Mouse (Mus musculus) bone marrow macrophage, adult 2 months (primary cell): ENCODE data around the gene Smg9. TPM values are rescaled to one million over a fixed set of nuclear protein-coding genes. Genes with fewer than 3 reads are reported as not detected.
A peak's percentile ranks its signal among the peaks of the same experiment; 100 is the strongest.
"Not testable (repeated sequence)": the region's sequence is repeated elsewhere in the genome, so short reads cannot be mapped to it uniquely, and the experiment has no call there.

Experiments
- H3K27ac ChIP-seq: 2 replicates; pipeline ENCODE4 v1.5.1; 2012; ENCODE audit warnings: low read depth, low read length; ENCODE audit not compliant: insufficient read depth
- H3K4me1 ChIP-seq: 2 replicates; pipeline ENCODE4 v1.6.1; 2012; ENCODE audit warnings: low read length; ENCODE audit not compliant: control insufficient read depth, insufficient read depth
- H3K4me3 ChIP-seq: 2 replicates; pipeline ENCODE4 v1.5.1; 2012; ENCODE audit warnings: mild to moderate bottlenecking, low read length, moderate library complexity; ENCODE audit not compliant: insufficient read depth
- CTCF ChIP-seq: IDR thresholded peaks from 2 replicates; pipeline ENCODE4 v1.5.1; 2012; ENCODE audit warnings: low read depth, mild to moderate bottlenecking, low read length, moderate library complexity
- POLR2A ChIP-seq: IDR thresholded peaks from 2 replicates; pipeline ENCODE4 v1.6.1; 2012; ENCODE audit warnings: mild to moderate bottlenecking, low read depth, low read length, borderline replicate concordance
- polyA plus RNA-seq: library from polyadenylated mRNA; stranded (reverse); fragments of >200 nt; gene quantifications from 2 replicates; pipeline ENCODE4 v1.2.4, GENCODE M21; 2012; ENCODE audit not compliant: missing spikeins, insufficient read depth, insufficient read length

Gene Smg9
- polyA plus RNA-seq, 1 experiment: 36.5 TPM

DNA sequence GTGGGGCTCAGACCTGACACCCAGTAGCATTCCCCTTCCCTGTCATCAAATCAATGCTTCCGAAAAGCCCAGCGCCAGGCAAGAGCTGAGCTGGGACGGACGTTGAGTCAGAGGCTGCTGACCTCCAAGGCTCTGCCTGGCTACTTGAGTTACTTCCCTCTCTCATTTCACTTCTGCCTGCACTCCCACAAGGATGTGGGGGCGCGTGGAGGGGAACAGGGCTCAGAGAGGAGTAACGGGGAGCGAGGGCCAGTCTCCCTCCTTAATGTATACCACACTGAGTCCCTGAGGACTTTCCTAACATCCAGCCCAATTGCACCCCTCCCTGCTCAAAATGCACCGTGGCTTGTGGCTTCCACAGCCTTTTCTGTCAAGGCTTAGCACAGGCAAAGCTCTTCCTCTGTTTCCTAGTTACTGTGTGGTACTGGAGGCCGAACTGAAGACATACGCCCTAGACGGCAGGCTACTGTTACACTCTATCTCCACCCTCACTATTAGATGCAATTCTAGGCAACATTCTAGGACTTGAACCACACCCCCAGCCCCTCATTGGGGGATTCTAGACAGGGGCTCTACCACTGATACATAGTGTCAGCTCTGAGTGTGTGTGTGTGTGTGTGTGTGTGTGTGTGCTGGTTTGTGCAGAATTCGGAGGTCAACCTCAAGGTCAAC is 9.8 kb upstream of the Smg9 start:
- Histone ChIP-seq H3K4me3 (peak overlapping the region; percentile 16), H3K27ac (peak overlapping the region; percentile 98), H3K4me1 (peaks cover 77% of the 10 kb centered on the region)
- TF ChIP-seq CTCF (no peak), POLR2A (no peak)

DNA sequence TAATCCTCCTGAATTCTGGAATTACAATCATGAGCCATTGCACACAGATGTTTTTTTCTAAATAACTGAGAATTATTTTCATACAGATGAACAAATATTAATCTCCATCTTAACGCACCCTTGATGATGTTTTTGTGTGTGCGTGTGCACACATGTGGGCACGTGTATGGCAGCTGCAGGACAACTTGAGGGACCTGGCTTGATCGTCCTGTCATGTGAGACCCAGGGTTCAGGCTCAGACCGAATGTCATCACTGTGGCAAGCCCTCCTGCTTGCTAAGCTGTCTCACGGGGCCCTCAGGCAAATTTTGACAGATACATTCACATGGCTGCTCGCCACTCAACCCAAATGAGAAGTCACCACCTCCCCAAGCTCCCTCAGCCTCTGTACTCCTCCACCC is 8.9 kb upstream of the Smg9 start:
- TF ChIP-seq CTCF (no peak), POLR2A (no peak)
- H3K4me3 ChIP-seq: peak overlapping the region; percentile 36
- H3K27ac ChIP-seq: peak overlapping the region; percentile 98
- peaks cover 77% of the 10 kb centered on the region for H3K4me1 ChIP-seq

DNA sequence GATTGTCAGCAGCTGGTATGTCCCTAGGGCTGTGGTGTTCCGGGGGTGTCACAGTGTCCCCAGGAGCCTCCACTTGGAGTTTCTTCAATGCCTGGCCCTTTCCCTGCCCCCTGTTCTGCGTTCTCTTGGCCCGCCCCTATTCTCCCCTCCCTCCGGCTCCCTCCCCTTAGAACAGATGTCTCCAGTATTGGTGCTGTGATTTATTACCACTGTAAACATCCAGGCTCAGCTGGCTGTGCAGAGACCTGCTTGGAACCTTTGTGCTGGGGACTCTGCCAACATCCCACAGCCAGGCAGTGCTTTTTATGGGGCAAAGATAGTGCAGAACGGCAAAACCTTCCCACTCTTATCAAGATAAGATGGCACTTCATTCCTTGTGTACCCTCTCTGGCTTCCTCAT is 8.3 kb upstream of the Smg9 start:
- TF ChIP-seq POLR2A: no peak
- TF ChIP-seq CTCF: no peak
- Histone ChIP-seq H3K27ac (peak overlapping the region; percentile 86), H3K4me3 (peak overlapping the region; percentile 37), H3K4me1 (peaks cover 76% of the 10 kb centered on the region)

DNA sequence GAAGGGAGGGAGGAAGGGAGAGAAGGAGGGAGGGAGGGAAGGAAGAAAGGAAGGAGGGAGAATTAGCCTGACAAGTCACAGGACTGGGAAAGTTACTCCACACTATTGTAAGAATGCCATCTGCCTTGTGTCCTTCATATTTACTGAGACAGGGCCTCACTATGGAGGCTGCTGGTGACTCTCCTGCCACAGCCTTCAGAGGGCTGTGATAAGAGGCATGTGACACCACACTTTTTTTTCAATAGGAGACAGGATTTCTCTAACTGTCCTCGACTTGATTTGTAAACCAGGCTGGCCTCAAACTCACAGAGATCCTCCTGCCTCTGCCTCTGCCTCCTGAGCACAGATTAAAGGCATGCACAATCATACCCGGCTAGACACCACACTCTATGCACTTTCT is 7.7 kb upstream of the Smg9 start:
- TF ChIP-seq POLR2A: no peak
- TF ChIP-seq CTCF: no peak
- Histone ChIP-seq H3K4me3 (peak overlapping the region; percentile 37; the same call in 1 of the 2 replicates), H3K27ac (peak overlapping the region; percentile 86), H3K4me1 (peaks cover 73% of the 10 kb centered on the region)

DNA sequence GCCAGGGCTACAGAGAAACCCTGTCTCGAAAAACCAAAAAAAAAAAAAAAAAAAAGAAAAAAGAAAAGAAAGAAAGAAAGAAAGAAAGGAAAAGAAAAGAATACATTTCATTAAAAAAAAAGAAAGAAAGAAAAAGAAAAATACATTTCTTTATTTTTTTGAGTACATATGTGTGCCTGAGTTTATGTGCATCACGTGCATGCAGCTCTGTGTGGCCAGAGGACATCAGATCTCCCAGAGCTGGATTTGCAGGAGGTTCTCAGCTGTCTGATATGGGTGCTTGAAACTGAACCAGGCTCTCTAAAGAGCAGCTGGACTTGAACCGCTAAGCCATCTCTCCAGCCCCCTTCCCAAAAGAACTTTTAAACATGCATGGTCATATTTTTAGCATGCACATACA is 5.4 kb upstream of the Smg9 start:
- H3K4me1 ChIP-seq: peaks cover 57% of the 10 kb centered on the region
- H3K4me3 ChIP-seq: peak overlapping the region; percentile 54
- peak overlapping the region; percentile 87 for H3K27ac ChIP-seq
- no peak for TF ChIP-seq CTCF
- no peak for TF ChIP-seq POLR2A

DNA sequence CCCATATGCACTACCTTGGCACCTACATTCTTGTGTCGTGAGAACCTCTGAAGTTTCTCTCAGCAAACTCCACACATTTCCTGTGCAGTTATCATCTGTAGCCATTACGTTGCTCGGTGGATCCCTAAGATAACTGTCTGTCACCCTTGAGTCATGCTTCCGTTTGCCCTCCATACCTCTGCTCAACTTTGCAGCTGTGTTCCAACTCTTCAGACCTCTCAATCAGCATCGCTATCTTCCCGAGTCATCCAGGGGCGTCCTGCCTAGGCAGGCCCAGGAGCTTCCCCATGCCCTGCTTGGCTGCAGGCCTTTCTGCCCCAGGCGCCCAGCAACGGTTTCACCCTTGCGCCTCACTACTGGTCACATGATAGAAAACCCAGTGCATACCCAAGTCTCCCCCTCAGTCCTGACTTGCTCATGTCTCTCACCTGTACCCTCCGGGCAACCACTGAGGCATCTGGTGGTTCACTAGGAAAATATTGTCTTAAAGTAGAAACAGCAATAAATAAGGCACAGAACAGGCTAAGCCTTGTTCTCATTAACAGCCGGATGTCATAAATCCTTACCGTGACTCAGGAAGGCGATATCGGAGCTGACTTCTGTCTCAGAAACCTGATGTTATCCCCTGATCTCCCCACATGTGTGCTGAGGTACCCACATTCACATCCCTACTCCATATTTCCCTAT is 4.8 kb upstream of the Smg9 start:
- TF ChIP-seq CTCF (no peak), POLR2A (no peak)
- peaks cover 55% of the 10 kb centered on the region for H3K4me1 ChIP-seq
- H3K4me3 ChIP-seq: peak overlapping the region; percentile 54
- peak overlapping the region; percentile 87 for H3K27ac ChIP-seq

DNA sequence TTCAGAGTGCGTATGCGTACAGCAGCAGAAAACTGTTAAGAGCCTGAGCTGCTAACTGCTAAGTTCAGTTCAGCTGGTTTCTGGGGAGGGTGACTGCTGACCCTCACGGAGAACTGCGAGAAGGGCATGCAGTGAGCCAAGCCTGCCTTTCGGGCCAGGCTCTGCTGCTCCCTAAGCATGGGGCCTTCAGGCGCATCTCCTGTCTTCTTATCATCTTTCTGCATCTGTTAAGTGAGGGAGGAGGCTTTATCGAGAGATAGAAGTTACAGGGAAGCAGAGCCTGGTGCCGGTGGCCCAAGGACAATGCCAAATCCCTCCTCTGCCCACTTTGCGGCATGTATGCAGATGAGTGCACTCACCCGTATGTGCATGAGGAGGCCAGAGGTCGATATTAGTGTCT is 2.6 kb upstream of the Smg9 start:
- peaks cover 47% of the 10 kb centered on the region for H3K4me1 ChIP-seq

DNA sequence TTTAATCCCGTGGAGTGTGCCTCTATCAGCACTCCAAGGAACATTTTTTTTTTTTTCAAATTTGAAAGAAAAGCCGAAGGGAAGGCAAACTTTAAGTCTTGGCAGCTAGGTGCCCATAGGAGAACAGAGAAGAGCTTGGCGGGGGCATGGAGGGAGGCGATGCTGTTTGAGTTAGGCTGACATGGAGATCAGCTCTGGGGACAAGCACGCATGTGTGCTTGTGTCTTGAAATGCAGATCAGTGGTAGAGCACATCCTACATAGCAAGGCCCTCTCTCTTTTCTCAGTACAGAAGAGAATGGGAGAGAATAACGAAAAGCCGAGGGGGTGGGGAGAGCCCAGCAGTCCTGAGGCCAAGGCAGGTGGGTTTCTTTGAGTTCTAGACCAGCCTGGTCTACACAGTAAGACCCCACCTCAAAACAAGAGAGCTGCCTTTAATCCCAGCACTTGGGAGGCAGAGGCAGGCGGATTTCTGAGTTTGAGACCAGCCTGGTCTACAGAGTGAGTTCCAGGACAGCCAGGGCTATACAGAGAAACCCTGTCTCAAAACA is 980 bp upstream of the Smg9 start:
- peak overlapping the region; percentile 90 for H3K27ac ChIP-seq
- peak overlapping the region; percentile 75 for H3K4me3 ChIP-seq
- H3K4me1 ChIP-seq: peaks cover 33% of the 10 kb centered on the region
- TF ChIP-seq CTCF: no peak
- TF ChIP-seq POLR2A: no peak

More for the DNA sequence above, 2.6 kb upstream of the Smg9 start:
- H3K4me3 ChIP-seq: no peak overlapping the region
- TF ChIP-seq CTCF (no peak), POLR2A (no peak)
- no peak overlapping the region for H3K27ac ChIP-seq

DNA sequence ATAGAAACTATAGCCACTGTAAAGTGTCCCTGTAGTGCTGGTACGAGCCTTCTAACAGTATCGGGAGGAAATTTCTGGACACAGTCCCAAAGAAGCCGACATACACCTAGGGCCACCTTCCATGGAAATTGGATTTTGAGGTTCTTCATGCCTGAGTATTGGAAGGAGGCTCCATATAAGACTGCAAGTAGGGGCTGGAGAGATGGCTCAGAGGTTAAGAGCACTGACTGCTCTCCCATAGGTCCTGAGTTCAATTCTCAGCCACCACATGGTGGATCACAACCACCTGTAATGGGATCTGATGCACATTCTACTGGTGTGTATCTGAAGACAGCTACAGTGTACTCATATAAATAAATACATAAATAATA is 648 bp downstream of the Smg9 start:
- TF ChIP-seq CTCF: no peak
- TF ChIP-seq POLR2A: no peak
- Histone ChIP-seq H3K27ac (peak overlapping the region; percentile 64), H3K4me3 (peak overlapping the region; percentile 65), H3K4me1 (peaks cover 26% of the 10 kb centered on the region)

DNA sequence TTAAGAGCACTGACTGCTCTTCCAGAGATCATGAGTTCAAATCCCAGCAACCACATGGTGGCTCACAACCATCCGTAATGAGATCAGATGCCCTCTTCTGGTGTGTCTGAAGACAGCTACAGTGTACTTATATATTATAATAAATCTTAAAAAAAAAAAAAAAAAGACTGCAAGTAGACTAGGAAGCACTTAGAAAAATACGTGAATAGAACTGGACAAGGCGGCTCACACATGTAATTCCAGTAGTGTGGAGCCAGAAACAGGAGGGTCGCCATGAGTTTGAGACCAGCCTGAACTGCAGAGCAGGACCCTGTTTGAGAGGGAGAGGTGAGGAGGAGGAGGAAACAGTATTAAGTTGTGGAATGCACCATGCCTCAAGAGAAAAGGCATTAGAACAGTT is 1.1 kb downstream of the Smg9 start:
- peaks cover 22% of the 10 kb centered on the region for H3K4me1 ChIP-seq

More for the DNA sequence above, 1.1 kb downstream of the Smg9 start:
- peak overlapping the region; percentile 65; the same call in 1 of the 2 replicates for H3K4me3 ChIP-seq
- not testable (repeated sequence) for H3K27ac ChIP-seq
